Mouse (Mus musculus) T-helper 2 cell (primary cell): Measurements from ENCODE around the gene Fam102b.

Source experiments
- in situ Hi-C: fragments of 300-600 bp; cut with MboI, MseI; formaldehyde crosslinking; loops from one replicate; pipeline ENCODE4 v1.15.1; 2025; ENCODE audit warnings: high pct_unique_total_duplicates

Gene Fam102b

GRCm38 (mm10) chr3:108961226-108961625 lies 66.2 kb downstream of the Fam102b start:
- in situ Hi-C loops: no loop called here

DNA sequence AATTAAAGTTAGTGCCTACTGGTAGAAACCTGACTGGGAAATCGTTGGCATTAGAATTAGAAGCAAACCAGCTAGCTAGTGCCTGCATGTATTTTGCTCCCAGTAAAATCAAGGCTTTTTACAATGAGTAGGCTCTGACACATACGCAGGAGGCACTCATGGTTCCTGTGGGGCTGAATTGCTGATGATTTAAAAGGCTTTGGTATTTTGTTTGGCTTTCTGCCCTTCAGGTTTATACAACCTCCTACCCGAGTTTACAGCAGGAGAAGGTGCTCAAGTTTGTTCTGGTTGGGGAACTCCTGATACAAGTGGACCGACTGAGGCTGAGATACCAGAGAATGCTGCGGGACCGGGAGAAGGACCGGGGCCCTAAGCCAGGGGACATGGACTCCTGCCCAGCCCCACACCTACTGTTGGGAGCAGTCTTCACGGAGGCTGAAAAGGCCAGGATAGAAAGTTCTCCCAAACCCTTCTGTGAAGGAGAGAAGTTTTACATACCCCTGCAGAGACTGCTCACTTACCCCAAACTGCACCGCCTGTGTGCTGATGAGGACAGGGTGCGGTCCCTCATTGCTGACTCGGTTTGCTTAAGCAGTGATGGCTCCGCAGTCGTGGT lies 67.6 kb downstream of the Fam102b start:
- in situ Hi-C loops: no loop called here

- in situ Hi-C loops: no loop called here
Measured at GRCm38 (mm10) chr3:108957976-108958375, 69.4 kb downstream of the Fam102b start.

GRCm38 (mm10) chr3:108940996-108941395 lies 86.4 kb downstream of the Fam102b start:
- in situ Hi-C loops: no loop called here

DNA sequence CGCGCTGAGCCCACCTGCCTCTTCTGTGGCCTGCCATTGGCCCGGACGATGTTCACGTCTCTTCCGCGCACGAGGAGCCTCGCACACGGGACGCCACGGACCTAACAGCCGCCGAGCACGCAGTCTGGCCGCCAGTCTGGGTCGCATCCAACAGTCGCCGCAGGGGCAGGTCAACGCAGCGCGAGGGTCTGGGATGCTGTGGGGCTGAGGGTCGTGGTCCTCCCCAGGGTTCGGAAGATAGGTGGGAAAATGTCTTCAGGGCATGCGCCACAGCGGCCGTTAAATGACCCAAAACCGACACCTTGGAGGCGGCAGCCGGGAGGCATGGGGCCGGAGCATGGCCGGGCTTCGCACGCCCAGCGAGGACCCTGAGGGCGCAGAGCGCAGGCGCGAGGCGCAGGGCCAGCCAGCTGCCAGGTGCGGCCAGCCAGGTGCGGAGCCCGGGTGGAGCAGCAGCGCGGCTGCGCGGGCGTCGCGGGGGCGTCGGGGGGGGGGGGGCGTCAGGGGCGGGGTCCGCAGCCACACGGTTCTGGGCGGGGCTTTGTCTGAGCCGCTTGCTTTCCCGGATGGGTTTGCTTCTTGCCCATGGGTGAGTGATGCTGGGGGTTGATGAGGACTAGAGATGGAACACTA lies 87.3 kb downstream of the Fam102b start, which contains the start of gene Gm9857:
Gene Gm9857 (minus strand): TSS at position 445 of the 633 bp plus-strand sequence.
- in situ Hi-C loops: no loop called here

DNA sequence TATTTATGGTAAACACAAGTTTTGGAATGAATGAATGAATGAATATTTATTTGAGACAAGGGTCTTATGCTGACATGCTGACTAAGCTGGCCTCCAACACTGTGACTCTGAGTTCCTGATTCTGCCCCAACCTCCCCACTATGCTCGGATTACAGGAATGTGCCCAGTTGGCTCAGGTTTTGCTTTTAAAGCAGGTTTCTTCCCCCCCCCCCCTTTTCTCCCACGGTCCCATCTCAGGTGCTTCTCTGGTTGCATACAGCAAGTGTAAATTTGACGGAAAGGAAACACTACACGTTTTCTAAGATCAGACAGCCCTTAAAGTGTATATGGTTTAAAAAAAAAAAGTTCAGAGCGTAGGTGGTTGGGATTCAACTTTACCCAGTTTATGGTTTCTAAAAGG lies 87.8 kb downstream of the Fam102b start, which contains the start of gene Henmt1:
Gene Henmt1 (plus strand): TSS at position 301 of the 400 bp plus-strand sequence.
- in situ Hi-C loops: no loop called here

- in situ Hi-C loops: no loop called here
Measured at GRCm38 (mm10) chr3:108938691-108939090, 88.7 kb downstream of the Fam102b start.

DNA sequence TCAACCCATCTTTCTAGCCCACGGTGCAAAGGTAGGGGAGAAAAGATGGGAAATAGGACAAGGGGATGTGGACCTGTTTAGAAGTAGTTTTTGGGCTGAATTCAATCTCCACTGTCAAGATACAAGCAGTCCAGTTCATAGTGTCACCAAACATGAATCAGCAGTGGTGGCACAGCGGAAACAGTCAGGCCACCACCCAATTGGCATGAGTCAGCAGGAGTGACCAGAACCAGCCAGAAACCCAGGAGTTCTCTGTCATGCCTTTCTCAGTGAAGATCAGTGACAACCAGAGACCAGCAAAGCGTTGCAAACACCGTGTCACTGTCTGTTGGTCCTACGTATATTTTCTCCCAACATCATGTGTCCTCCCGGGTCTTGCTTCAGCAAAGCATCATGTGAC lies 93.8 kb downstream of the Fam102b start:
- in situ Hi-C loops: no loop called here

- in situ Hi-C loops: no loop called here
Measured at GRCm38 (mm10) chr3:108926308-108926707, 101.1 kb downstream of the Fam102b start.

DNA sequence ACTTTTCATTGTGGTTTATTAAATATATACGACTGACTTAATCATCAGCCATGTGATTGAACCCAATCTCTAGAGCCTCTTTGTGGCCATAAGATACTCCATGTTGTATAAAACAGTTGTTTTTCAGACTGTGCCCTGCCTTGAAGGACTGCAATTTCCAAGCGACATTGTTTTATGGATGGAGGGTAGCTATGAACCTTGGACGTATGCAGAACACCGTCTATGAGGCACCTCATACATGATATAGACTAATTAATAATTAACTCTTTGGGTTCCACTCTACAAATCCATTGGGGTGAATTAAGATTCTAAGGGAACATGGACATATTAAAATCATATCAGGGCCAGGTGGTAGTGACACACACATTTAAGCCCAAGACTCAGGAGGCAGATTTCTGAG lies 101.7 kb downstream of the Fam102b start:
- in situ Hi-C loops: no loop called here

GRCm38 (mm10) chr3:108921822-108922221 lies 105.6 kb downstream of the Fam102b start:
- in situ Hi-C loops: no loop called here
